Mouse (Mus musculus) cerebellum, postnatal 36 days (tissue): Measurements from ENCODE around the gene Slc39a11.
A peak's percentile ranks its signal among the peaks of the same experiment; 100 is the strongest.

Experiments
- DNase-seq, 2 experiments: peaks; one replicate each; pipeline ENCODE4 v3.0.0; 2021 to 2022; ENCODE audit warnings: mixed read lengths in 2 of 2

The Slc39a11 gene

DNA sequence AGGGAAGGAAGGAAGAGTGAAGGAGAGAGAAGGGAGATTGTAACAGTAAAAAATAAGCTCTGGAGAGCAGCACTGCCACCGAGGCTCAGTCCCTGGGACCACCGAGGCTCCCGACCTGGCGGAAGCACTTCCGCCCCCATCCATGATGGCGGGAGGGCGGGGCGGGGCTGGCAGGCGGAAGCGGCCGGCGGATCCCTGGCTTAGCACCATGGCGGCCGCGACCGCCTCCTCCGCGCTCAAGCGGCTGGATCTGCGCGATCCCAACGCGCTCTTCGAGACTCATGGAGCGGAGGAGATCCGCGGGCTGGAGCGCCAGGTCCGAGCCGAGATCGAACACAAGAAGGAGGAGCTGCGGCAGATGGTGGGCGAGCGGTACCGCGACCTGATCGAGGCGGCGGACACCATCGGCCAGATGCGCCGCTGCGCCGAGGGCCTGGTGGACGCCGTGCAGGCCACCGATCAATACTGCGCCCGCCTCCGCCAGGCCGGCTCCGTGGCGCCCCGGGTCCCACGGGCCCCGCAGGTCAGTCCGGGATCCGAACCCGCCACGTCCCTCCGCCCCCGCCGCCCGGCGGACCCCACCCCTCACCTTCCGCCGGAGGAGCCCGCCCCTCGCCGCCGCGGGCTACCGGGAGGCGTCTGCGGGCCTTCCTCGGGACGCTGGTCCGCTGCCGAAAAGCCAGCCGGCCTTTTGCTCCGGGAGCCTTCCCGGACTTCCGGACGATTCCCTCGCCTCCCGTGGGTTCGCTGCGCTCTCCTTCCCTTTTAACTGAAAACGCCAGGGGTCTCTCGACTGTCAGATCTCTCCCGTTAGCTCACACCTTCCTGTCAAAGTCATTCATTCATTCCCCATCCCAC lies at the start of gene Slc39a11:
Gene Slc39a11, minus strand, starts transcription at position 727 of the 858 bp plus-strand sequence.
- DNase-seq: peak; percentile 67 to 71

GRCm38 (mm10) chr11:113699643-113700042 lies 49.8 kb upstream of the Slc39a11 start:
- DNase-seq: no peak

DNA sequence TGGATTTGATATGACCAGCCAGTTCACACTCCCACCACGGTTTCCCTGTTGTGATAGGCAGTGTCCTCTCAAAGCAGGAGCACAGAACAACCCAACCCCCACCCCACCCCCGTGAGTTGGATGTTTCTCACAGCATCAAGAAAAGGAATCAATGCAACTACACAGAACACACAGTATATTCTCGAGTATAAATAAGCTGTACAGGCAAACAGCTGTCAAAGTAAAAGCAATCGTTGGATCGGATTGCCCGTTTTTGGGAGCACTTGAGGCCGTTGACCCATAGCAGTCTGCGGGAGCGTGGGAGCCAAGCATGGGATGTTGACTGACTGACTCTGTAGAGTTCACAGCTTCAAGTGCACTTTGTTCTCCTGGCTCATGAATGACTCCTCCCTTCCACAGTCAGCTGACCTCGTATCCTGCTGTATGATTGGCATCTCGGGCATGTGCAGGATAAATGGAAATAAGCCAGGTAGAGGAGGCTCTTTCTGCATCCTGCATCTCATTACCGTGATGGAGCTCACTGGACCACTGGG lies 48.2 kb upstream of the Slc39a11 start:
- DNase-seq: no peak

- DNase-seq: no peak
Measured at GRCm38 (mm10) chr11:113697571-113697970, 47.7 kb upstream of the Slc39a11 start.

DNA sequence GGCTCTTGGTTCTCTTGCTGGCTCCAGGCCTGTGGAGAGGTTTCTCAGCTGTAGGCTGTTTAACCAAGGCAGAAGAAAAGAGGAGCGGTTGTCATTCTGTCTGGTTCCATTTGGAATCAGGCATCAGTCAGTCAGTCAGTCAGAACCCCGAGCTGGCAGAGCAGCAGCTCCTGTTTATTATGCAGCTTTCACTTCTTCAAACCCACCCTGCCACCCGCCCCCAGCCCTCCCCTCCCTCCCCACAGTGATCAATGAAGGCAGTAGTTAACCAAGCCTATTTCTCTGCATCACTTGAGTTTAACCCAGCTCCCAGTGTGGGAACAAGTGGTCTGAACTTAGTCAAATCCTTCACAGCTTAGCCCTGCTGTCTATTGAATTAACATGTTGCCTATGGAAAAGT lies 42.0 kb upstream of the Slc39a11 start:
- DNase-seq: no peak

- no peak for DNase-seq
Measured at GRCm38 (mm10) chr11:113691318-113691717, 41.4 kb upstream of the Slc39a11 start.

DNA sequence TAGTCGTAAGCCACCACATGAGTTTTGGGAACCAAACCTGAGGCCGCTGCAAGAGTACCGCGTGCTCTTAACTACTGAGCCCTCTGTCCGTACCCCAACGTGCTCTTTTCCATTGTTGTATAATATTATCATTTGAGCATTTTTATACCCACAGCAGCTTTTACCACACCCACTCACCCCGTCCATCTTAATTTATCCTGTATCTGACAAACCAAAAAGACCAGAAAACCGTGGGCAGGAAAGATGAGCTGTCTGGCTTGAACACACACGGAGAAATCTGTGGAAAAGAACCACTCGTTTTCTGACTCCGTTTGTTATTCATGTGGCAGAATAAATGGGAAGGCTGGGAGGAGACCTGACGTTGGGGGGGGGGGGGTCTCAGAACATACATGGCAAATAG lies 40.6 kb upstream of the Slc39a11 start:
- DNase-seq: no peak

DNA sequence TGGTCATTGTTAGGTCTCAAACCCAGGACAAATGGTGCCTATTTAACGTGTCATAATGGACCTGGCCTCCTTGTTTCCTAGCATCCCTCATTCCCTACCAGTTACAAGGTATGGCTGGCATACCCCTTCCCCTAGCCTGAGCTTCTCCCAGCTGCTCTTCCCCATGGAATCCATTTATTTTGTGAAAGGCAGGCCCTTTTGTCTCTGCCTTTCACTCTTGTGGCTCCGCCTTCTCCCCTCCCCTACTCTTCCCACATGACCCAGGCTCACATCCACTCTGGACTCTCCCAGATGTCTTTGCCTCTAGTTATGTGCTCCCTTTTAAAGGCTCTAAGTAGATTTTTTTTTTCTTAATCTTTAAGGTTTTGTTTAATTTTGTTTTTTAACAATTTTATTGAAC lies 37.2 kb upstream of the Slc39a11 start:
- no peak for DNase-seq

DNA sequence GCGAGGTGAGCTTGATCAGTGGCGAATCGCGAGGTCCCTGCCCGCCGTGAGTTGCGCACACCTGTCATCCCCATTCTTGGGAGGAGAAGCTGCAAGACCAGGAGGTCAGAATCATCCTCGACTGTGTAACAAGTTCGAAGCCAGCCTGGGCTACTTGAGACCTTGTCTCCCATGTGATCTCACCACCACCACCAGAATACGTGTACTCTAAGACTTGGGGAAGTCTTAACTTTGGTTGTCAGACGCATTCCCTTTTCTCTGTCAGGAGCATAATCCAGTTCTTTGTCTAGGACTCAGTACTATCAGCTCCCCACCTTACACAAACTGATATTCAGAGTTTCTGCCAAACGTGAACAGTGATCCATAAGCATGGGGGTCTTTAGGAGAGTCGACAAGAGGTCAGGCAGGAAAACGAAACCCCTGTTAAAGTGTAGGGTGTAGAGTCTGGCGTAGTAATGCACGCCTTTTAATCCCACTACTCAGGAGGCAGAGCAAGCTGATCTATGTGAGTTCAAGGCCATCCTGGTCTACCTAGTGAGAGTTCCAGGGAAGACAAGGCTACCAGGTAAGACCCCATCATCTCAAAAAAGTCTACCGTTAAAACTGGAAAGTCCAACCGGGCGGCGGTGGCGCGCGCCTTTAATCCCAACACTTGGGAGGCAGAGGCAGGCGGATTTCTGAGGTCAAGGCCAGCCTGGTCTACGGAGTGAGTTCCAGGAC lies 35.0 kb upstream of the Slc39a11 start:
- DNase-seq: no peak

GRCm38 (mm10) chr11:113683957-113684706 lies 34.3 kb upstream of the Slc39a11 start, which contains the start of the genes Fam104a and D11Wsu47e:
Gene Fam104a, minus strand, starts transcription at chr11:113684155.
Gene D11Wsu47e, plus strand, starts transcription at chr11:113684412.
- peak; percentile 94 to 96 for DNase-seq

GRCm38 (mm10) chr11:113683627-113683956 lies 33.7 kb upstream of the Slc39a11 start:
- no peak for DNase-seq

DNA sequence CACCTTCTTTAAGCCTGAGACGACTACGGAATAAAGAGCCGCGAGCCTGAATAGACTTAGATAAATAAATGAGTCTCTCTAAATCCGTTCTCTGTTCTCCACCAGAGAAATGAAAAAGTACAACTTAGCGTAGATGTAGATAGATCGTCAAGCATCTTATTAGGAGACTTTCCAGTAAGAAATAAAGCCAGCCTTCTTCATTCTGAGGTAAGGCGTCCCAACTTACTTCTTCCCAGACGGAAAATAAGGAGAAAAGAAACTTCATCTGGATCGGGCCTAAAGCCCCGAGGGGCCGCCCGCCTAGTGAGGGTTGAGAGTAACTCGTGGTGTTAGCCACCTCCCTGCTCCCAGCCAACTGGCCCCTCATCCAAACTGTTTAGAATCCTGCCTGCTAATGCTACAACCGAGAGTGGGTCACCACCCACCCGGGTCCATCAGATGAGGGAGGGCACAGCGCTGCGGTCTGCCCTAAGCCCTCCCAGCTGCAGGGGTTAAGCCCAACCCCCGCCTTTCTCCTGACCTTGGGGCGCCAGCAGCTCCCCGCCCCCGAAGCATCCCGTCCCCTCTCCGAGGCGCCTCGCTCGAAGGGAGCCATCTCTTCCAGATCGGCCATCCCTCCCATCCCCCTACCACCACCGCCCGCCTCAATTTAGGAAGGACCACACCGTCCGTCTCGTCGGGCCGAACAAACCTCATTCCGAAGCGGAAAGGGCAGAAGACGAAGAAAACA lies 33.2 kb upstream of the Slc39a11 start:
- peak in 1 of 2 experiments; percentile 36 for DNase-seq

DNA sequence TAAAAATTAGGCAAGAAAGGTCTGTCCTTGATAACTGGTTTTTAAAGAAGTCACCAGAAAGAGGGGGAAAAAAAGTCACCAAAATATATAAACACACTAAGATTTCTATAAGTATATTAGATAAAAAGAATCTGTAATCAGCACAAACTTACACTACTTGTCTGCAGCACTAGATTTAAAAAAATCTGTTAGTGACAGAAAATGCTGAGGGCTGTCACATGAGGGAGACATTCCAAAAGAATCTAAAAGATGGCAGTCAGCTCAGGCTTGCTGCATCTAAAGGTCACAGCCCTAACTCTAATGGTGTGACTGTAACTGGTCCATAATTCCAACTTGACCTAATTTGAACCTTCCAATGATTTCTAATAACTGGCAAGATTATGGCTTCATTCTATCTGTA lies 32.1 kb upstream of the Slc39a11 start:
- DNase-seq: no peak

- DNase-seq: no peak
Measured at GRCm38 (mm10) chr11:113680954-113681353, 31.1 kb upstream of the Slc39a11 start.

DNA sequence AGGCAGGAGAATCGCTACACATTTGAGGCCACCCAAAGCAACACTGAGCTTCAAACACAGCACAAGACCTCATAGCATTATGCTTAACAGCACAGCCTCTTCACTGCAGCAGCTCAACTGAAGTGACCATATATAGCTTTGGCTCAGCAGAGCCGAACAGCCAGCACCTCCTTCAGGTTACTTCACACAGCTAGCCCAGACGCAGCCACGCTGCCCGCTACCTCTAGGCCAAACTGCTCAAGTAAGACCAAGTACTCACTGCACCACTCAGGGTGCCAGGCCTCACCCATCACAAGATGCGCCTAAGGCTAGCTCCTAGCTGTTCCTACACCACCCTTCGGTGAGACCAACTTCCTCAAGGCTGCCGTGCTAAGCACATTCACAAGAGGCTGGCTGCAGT lies 28.5 kb upstream of the Slc39a11 start:
- peak in 1 of 2 experiments; percentile 25 for DNase-seq

GRCm38 (mm10) chr11:113677378-113677777 lies 27.5 kb upstream of the Slc39a11 start:
- DNase-seq: no peak

- DNase-seq: no peak
Measured at GRCm38 (mm10) chr11:113676847-113677246, 27.0 kb upstream of the Slc39a11 start.

DNA sequence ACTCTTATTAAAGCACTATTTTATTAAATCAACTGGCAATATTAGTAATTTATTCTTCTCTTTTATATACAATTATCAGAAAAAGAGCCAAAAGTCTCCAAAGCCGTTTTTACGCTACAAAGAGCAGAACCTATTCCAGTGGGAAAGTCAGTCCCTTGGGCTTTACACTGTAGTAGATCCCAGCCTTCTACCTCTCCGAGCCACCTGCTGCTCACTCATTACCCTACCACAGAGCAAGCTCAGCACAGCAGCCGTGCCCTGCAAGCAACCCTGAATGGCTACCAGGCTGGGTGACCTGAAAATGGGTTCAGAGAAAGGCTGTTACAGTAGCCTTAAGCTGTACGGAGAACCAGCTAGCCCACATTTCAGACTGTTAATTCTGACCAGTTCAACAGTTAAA lies 24.7 kb upstream of the Slc39a11 start:
- DNase-seq: no peak

- no peak for DNase-seq
Measured at GRCm38 (mm10) chr11:113673614-113674013, 23.7 kb upstream of the Slc39a11 start.

- no peak for DNase-seq
Measured at GRCm38 (mm10) chr11:113669711-113670110, 19.8 kb upstream of the Slc39a11 start.

- DNase-seq: no peak
Measured at GRCm38 (mm10) chr11:113668857-113669256, 19.0 kb upstream of the Slc39a11 start.

- DNase-seq: no peak
Measured at GRCm38 (mm10) chr11:113667704-113668103, 17.8 kb upstream of the Slc39a11 start.
